Mouse (Mus musculus) lung, adult 2 months (tissue): ENCODE data around the gene Dcaf8.

Source experiments
- CTCF ChIP-seq: fragments of 200-500 bp; IDR thresholded peaks from 2 replicates; pipeline ENCODE4 v1.5.1; 2011; ENCODE audit warnings: mild to moderate bottlenecking, low read length, control low read depth; ENCODE audit not compliant: insufficient read depth
- POLR2A ChIP-seq: fragments of 200-500 bp; IDR thresholded peaks from 2 replicates; pipeline ENCODE4 v1.6.1; 2011; ENCODE audit warnings: low read depth, mild to moderate bottlenecking, control low read depth, low read length, borderline replicate concordance; ENCODE audit errors: extremely low read depth

DNA sequence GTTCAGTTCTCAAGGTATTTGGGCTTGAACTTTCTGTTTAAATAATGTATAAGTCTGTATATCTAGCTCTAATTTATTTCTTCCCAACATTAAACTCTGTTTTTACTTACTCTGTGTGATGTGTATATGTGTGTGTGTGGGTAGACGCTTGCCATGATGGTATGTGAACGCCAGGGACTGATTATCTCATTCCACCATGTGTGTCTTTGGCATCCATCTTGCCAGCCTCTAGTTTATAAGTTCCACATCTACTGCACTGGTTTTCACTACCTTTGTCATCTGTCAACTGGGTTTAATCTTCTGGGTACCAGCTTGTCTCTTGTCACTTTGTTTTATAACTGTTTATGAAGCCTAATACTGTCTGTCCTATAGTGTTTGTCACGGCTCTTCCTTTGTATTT is 7.6 kb downstream of the Dcaf8 start:
- TF ChIP-seq POLR2A (no peak), CTCF (no peak)
